Mouse (Mus musculus): ENCODE results near the gene Pygl. TPM values are rescaled to one million over a fixed set of nuclear protein-coding genes. Genes with fewer than 3 reads are reported as not detected.

Pygl gene
- polyA plus RNA-seq, 1 experiment from 2014 or later, result 34.7 TPM

- H3K4me2 ChIP-seq, result no peak overlapping the region
- H3K4me3 ChIP-seq (ENCODE audit: low read depth, low read length), result no peak overlapping the region
- WGBS (ENCODE audit: insufficient replicate concordance), result 90% methylated on average over 5 of the region's 5 CpGs
- ATAC-seq (replicated peaks; ENCODE audit: insufficient number of reproducible peaks, low FRiP score, low TSS enrichment), result no peak
- no peaks in the 10 kb centered on the region for H3K27me3 ChIP-seq (ENCODE audit: control insufficient read depth, insufficient read depth, low read length)
- H3K9me3 ChIP-seq (replicated peaks; ENCODE audit: control insufficient read depth, low read length), result no peaks in the 10 kb centered on the region
- H3K27ac ChIP-seq (ENCODE audit: low read depth, low read length), result no peak overlapping the region
- H3K4me1 ChIP-seq (ENCODE audit: control insufficient read depth, insufficient read depth, low read length), result peaks cover 7% of the 10 kb centered on the region; the same call in 1 of the 2 replicates
- no peaks in the 10 kb centered on the region for H3K36me3 ChIP-seq (ENCODE audit: control insufficient read depth, insufficient read depth, low read length)
- H3K9ac ChIP-seq (ENCODE audit: low read depth, low read length), result no peak overlapping the region
Observed at GRCm38 (mm10) chr12:70140993-70141576, 90.2 kb downstream of the Pygl start.

Other genes starting within 250 kb of the Pygl start
- 6.4 and 7.4 TPM in 2 replicates for gene Sav1, start 244.5 kb downstream of the Pygl start, polyA plus RNA-seq (2014; fragmentation: Nextera tagmentation; extraction: Ambion mirVana)
- 7.8 and 9.1 TPM in 2 replicates for gene Nin, start 117.8 kb downstream of the Pygl start, polyA plus RNA-seq (2014; fragmentation: Nextera tagmentation; extraction: Ambion mirVana)
- not detected in 2 replicates for gene Abhd12b, start 77.3 kb downstream of the Pygl start, polyA plus RNA-seq (2014; fragmentation: Nextera tagmentation; extraction: Ambion mirVana)
- gene Trim9, start 116.1 kb upstream of the Pygl start, polyA plus RNA-seq (2014; fragmentation: Nextera tagmentation; extraction: Ambion mirVana), result 0.59 and 0.75 TPM in 2 replicates
- 62.8 and 87.0 TPM in 2 replicates for gene Tmx1, start 221.6 kb upstream of the Pygl start, polyA plus RNA-seq (2014; fragmentation: Nextera tagmentation; extraction: Ambion mirVana)